Mouse (Mus musculus) stomach, postnatal 0 days (tissue): Measurements from ENCODE around the gene Nt5dc3.

Experiments
- CTCF ChIP-seq: IDR thresholded peaks from 2 replicates; pipeline ENCODE4 v1.5.1; 2016; ENCODE audit warnings: antibody characterized with exemption, low read depth, mild to moderate bottlenecking, moderate library complexity
- EP300 ChIP-seq: optimal IDR thresholded peaks from 2 replicates; pipeline ENCODE3; 2016; ENCODE audit warnings: antibody characterized with exemption

GRCm38 (mm10) chr10:86853433-86853832 is 74.6 kb downstream of the Nt5dc3 start:
- no peak for TF ChIP-seq CTCF
- no peak for TF ChIP-seq EP300
